Mouse (Mus musculus) embryonic facial prominence, embryonic 14.5 days (tissue): Measurements from ENCODE around the gene Rapgef4. TPM values are rescaled to one million over a fixed set of nuclear protein-coding genes. Genes with fewer than 3 reads are reported as not detected.

Source experiments
- ATAC-seq: fragments of 200-750 bp; cut with Nextera tagmentation; 2 replicates; pipeline ENCODE4 v1.8.0; 2017; ENCODE audit warnings: low read depth, moderate number of reproducible peaks, moderate TSS enrichment
- DNase-seq: peaks from one replicate; pipeline ENCODE4 v3.0.0-alpha.2; 2015; ENCODE audit warnings: low spot score
- H3K27ac ChIP-seq: fragments of 300-500 bp; sonication (generic); replicated peaks from 2 replicates; pipeline ENCODE4 v1.5.1; 2014; ENCODE audit warnings: low read depth, mild to moderate bottlenecking, low read length, moderate library complexity
- H3K27me3 ChIP-seq: fragments of 300-500 bp; sonication (generic); replicated peaks from 2 replicates; pipeline ENCODE4 v1.6.1; 2014; ENCODE audit warnings: low read length; ENCODE audit not compliant: control insufficient read depth, insufficient read depth
- H3K36me3 ChIP-seq: fragments of 300-500 bp; sonication (generic); 2 replicates; pipeline ENCODE4 v1.6.1; 2014; ENCODE audit warnings: low read length, mixed read lengths; ENCODE audit not compliant: control insufficient read depth, insufficient read depth
- H3K4me1 ChIP-seq: fragments of 300-500 bp; sonication (generic); 2 replicates; pipeline ENCODE4 v1.6.1; 2014; ENCODE audit warnings: antibody characterized with exemption, low read length; ENCODE audit not compliant: control insufficient read depth, insufficient read depth
- H3K4me2 ChIP-seq: fragments of 300-500 bp; sonication (generic); 2 replicates; pipeline ENCODE4 v1.6.1; 2014; ENCODE audit warnings: low read depth, mild to moderate bottlenecking, low read length, moderate library complexity, mixed read lengths
- H3K4me3 ChIP-seq: fragments of 300-500 bp; sonication (generic); 2 replicates; pipeline ENCODE4 v1.5.1; 2014; ENCODE audit warnings: low read depth, mild to moderate bottlenecking, low read length
- H3K9ac ChIP-seq: fragments of 300-500 bp; sonication (generic); 2 replicates; pipeline ENCODE4 v1.6.1; 2014; ENCODE audit warnings: low read depth, mild to moderate bottlenecking, low read length, moderate library complexity, mixed read lengths
- H3K9me3 ChIP-seq: fragments of 300-500 bp; sonication (generic); 2 replicates; pipeline ENCODE4 v1.6.1; 2016; ENCODE audit warnings: low read length; ENCODE audit not compliant: control insufficient read depth
- WGBS: fragments of 180-500 bp; shearing (Covaris S2); extraction: QIAGEN DNeasy Blood & Tissue Kit; methylation state at CpG from one replicate; pipeline ENCODE4 v1.1.7; 2014; 5-methylcytosine and 5-hydroxymethylcytosine counted together
- polyA plus RNA-seq: library from polyadenylated mRNA; unstranded; fragments of >200 nt; fragmentation: Nextera tagmentation; extraction: Ambion mirVana; gene quantifications from 2 replicates; pipeline ENCODE4 v1.2.1, GENCODE M21; 2014

Gene Rapgef4
- polyA plus RNA-seq, 1 experiment from 2014 or later: 2.6 TPM

DNA sequence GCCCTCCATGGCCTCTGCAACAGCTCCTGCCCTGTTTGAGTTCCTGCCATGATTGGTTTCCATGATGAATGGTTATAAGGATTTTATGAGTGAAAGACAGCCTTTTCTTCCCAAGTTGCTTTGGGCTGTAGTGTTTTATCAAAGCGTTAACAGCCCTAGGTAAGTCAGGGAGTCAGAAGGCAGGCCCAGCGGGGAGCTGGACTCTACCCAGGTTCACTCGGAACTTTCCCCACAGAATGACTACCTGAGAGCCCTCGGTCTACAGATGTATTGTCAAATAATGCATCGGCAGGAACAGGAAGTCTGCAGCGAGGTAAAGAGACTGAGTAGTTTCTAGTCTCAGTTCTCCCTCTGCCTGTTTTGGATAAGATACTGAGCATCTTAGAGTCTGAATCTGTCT lies 60.0 kb downstream of the Rapgef4 start:
- DNase-seq: no peak
- no peak for ATAC-seq
- Histone ChIP-seq H3K9me3 (no peaks in the 10 kb centered on the region), H3K36me3 (no peaks in the 10 kb centered on the region), H3K4me2 (no peak overlapping the region), H3K27me3 (no peaks in the 10 kb centered on the region), H3K9ac (no peak overlapping the region), H3K4me1 (peaks cover 13% of the 10 kb centered on the region), H3K4me3 (no peak overlapping the region), H3K27ac (no peak overlapping the region)
- 90% methylated on average over 6 of the region's 6 CpGs for WGBS

DNA sequence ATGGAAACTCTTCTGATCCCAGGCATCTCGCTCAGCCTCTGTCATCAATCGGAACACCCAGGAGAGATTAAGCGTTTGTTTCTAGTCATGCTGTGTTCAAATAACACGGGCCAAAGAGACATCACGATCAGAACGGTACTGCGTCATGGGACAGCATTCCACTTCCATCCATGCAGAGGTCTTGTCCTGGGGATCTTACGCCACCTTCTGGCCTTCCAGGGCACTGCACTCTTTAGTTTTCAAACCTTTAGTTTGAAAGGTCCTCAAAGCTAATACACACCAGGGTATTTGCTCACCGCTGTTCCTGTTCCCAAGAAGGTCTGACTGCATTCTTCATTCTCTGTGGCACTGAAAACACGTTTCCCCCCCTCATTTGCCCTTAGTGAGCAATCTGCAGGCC lies 61.1 kb downstream of the Rapgef4 start:
- Histone ChIP-seq H3K4me1 (peaks cover 13% of the 10 kb centered on the region), H3K4me2 (no peak overlapping the region), H3K9me3 (no peaks in the 10 kb centered on the region), H3K4me3 (no peak overlapping the region), H3K9ac (no peak overlapping the region), H3K27ac (no peak overlapping the region), H3K27me3 (no peaks in the 10 kb centered on the region), H3K36me3 (no peaks in the 10 kb centered on the region)
- WGBS: 84% methylated on average over 10 of the region's 10 CpGs
- DNase-seq: no peak
- ATAC-seq: no peak

DNA sequence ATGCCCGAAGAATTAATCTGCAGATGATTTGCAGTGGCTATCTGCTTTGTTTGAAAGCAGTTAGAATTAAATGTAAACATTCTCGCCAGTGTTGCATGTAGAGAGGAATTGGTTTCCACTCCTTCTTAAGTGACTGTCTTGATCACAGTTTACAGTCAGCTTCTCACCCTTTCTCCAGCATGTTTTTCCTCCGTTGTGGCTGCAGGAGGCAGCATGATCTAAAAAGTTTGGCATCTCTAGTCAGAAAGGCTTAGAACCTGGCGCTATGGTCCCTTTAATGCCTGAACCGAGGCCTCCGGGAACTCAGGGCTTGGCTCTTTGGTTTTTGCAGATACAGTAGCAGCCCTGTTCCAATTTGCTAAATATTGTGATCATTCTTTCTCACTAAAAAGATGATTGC lies 63.2 kb downstream of the Rapgef4 start:
- Histone ChIP-seq H3K27ac (no peak overlapping the region), H3K4me2 (no peak overlapping the region), H3K4me3 (no peak overlapping the region), H3K4me1 (peaks cover 6% of the 10 kb centered on the region; the same call in 1 of the 2 replicates), H3K9me3 (no peaks in the 10 kb centered on the region), H3K9ac (no peak overlapping the region), H3K27me3 (no peaks in the 10 kb centered on the region), H3K36me3 (no peaks in the 10 kb centered on the region)
- DNase-seq: no peak
- WGBS: 48% methylated on average over 6 of the region's 6 CpGs
- no peak for ATAC-seq

DNA sequence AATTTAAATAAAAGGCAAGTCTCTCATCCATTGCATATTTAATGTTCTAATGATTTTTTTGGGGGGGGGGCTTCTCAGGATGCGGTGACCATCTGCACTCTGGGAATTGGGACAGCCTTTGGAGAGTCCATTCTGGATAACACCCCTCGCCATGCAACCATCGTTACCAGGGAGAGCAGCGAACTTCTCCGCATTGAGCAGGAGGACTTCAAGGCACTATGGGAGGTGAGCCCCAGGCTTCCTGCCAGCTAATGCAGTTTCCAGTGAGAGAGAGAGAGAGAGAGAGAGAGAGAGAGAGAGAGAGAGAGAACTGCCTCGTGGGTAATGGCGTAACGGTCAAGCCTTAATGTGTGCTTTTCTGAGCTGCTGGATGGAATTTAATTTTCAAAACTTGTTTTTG lies 64.0 kb downstream of the Rapgef4 start:
- H3K9ac ChIP-seq: no peak overlapping the region
- 75% methylated on average over 8 of the region's 8 CpGs for whole genome bisulfite sequencing
- H3K9me3 ChIP-seq: no peaks in the 10 kb centered on the region
- no peak overlapping the region for H3K27ac ChIP-seq
- no peak overlapping the region for H3K4me2 ChIP-seq
- ATAC-seq (no peak), DNase-seq (no peak)
- no peaks in the 10 kb centered on the region for H3K27me3 ChIP-seq
- no peak overlapping the region for H3K4me3 ChIP-seq
- H3K4me1 ChIP-seq: peaks cover 6% of the 10 kb centered on the region; the same call in 1 of the 2 replicates
- no peaks in the 10 kb centered on the region for H3K36me3 ChIP-seq

DNA sequence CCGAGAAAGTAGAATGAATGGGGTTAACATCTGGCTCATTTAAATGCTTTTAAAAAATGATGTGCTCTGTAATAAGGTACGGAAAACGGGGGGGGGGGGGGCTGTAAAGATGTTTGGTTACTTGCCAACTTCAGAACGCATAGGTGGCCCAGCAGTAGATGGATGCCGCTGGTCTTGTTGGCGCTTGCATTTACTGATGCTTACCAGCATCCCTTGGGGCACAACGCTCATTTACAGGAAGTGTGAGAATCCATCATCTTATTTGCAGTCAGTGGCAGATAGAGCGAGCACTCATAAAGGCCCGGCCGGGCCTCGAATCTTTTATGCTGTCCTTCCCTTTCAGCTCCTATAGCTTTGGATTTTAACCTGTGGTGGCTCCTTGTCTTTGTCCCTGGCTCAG lies 64.6 kb downstream of the Rapgef4 start:
- no peak overlapping the region for H3K27ac ChIP-seq
- no peak overlapping the region for H3K4me2 ChIP-seq
- 57% methylated on average over 11 of the region's 11 CpGs for WGBS

DNA sequence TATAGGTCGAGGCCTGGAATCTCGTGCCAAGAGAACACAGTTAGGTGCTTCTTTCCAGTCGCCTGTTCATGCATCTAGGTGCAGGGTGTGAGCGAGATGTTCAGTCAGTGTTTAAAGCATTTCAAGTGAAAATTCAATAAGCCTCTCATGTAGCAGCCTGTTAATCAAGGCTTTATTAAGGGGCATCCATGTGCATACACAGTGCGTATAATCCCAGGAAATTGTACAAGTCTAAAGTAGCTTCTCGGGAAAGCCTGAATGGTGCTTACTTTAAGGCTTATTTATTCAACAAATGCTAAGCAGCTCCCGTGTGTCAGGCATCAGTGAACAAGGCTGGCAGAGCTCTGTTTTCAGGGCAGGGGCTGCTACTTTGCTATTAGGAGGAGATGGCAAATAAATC lies 69.4 kb downstream of the Rapgef4 start:
- no peak overlapping the region for H3K4me2 ChIP-seq
- H3K9ac ChIP-seq: no peak overlapping the region
- no peak for ATAC-seq
- WGBS: 59% methylated on average over 7 of the region's 7 CpGs
- no peaks in the 10 kb centered on the region for H3K9me3 ChIP-seq
- no peak overlapping the region for H3K4me3 ChIP-seq
- H3K27ac ChIP-seq: no peak overlapping the region
- H3K27me3 ChIP-seq: no peaks in the 10 kb centered on the region
- DNase-seq: no peak
- no peaks in the 10 kb centered on the region for H3K36me3 ChIP-seq
- H3K4me1 ChIP-seq: peaks cover 11% of the 10 kb centered on the region; the same call in 1 of the 2 replicates

More for the DNA sequence above, 64.6 kb downstream of the Rapgef4 start:
- H3K4me1 ChIP-seq: peaks cover 6% of the 10 kb centered on the region; the same call in 1 of the 2 replicates
- no peak overlapping the region for H3K4me3 ChIP-seq
- H3K9ac ChIP-seq: no peak overlapping the region
- ATAC-seq: no peak
- no peaks in the 10 kb centered on the region for H3K27me3 ChIP-seq
- DNase-seq: peak; percentile 50
- H3K9me3 ChIP-seq: no peaks in the 10 kb centered on the region
- H3K36me3 ChIP-seq: no peaks in the 10 kb centered on the region

DNA sequence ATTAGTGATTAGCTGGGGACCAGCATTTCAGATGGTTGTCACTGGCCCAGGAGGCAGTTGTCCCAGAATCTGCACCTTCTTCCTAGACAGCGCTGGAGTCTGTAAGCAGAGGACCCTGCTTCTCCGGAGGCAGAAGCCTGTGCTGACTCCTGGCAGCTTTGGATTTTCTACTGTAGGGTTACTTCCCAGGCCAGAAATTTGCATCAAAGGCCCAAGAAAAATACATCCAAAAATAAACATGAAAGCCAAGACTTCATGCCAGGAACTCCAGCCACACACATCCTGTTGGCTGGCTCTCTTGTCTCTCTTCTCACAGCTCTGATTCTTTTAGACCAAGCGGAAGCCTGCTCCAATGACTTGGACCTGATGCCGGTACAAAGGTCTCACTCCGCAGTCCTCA lies 73.2 kb downstream of the Rapgef4 start:
- Histone ChIP-seq H3K36me3 (no peaks in the 10 kb centered on the region), H3K4me2 (peak overlapping the region; percentile 0; the same call in 1 of the 2 replicates), H3K27me3 (no peaks in the 10 kb centered on the region), H3K9ac (no peak overlapping the region), H3K4me1 (peaks cover 11% of the 10 kb centered on the region; the same call in 1 of the 2 replicates), H3K4me3 (no peak overlapping the region), H3K9me3 (no peaks in the 10 kb centered on the region), H3K27ac (no peak overlapping the region)
- ATAC-seq: no peak
- DNase-seq: peak; percentile 54
- WGBS: 75% methylated on average over 5 of the region's 5 CpGs

DNA sequence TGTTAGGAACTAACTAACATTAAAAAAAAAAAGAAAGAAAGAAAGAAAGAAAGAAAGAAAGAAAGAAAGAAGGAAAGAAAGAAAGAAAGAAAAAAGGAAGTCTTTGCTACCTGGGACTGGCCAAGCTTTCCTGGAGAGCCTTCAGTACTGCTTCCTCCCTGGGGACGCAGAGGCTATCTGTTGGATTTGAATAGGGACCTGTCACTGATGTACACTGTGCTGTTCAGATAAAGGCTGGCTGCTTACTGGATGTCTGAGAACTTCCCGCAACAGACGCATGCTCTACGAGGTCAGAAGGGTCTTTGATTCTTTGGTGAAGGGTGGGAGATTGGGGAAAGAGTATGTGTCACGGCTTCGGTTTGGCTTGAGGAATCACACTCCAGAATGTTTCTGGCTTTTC lies 73.7 kb downstream of the Rapgef4 start:
- ATAC-seq (no peak), DNase-seq (no peak)
- 74% methylated on average over 6 of the region's 6 CpGs for WGBS
- Histone ChIP-seq H3K4me3 (no peak overlapping the region), H3K9me3 (no peaks in the 10 kb centered on the region), H3K36me3 (no peaks in the 10 kb centered on the region), H3K9ac (no peak overlapping the region), H3K4me1 (peaks cover 11% of the 10 kb centered on the region; the same call in 1 of the 2 replicates), H3K27ac (no peak overlapping the region), H3K4me2 (no peak overlapping the region), H3K27me3 (no peaks in the 10 kb centered on the region)

DNA sequence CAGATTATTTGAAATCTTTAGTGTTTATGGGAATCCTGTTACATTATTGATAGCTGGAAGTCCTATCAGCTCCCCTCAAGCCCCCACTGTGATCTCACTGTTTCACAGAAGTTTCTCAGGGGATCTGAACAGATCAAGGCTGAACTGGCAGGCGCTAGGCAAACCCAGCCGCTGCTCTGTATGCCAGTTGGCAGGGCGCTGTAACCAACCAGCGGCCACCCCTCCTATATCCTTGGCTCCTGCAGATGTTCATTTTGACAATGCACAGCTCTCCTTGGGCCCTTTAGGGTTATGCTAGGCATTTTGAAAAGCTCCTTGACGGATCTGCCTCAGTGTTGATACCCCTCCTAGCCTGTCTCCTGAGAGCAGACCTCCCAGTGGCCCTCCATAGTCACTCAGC lies 74.4 kb downstream of the Rapgef4 start:
- ATAC-seq (no peak), DNase-seq (no peak)
- 72% methylated on average over 5 of the region's 5 CpGs for WGBS
- no peak overlapping the region; the same call in 1 of the 2 replicates for H3K27ac ChIP-seq
- H3K27me3 ChIP-seq: no peaks in the 10 kb centered on the region
- no peaks in the 10 kb centered on the region for H3K36me3 ChIP-seq
- H3K9ac ChIP-seq: no peak overlapping the region
- H3K9me3 ChIP-seq: no peaks in the 10 kb centered on the region
- no peak overlapping the region for H3K4me3 ChIP-seq
- peaks cover 11% of the 10 kb centered on the region; the same call in 1 of the 2 replicates for H3K4me1 ChIP-seq
- no peak overlapping the region; the same call in 1 of the 2 replicates for H3K4me2 ChIP-seq
